Mouse (Mus musculus) hematopoietic stem cell, adult 5-6 weeks (primary cell): ENCODE results near the gene Ddx20. TPM values are rescaled to one million over a fixed set of nuclear protein-coding genes. Genes with fewer than 3 reads are reported as not detected.

Source experiments
- ATAC-seq, 2 experiments: fragments of 125-278 bp in 1 of 2; replicated peaks in 1 of 2; 2 replicates each; pipeline ENCODE4 v1.8.0; 2016 to 2017; ENCODE audit warnings: inconsistent platforms in 2 of 2, mild to moderate bottlenecking in 2 of 2, moderate number of reproducible peaks in 2 of 2, low read depth in 1 of 2, moderate TSS enrichment in 1 of 2; ENCODE audit not compliant: low FRiP score in 2 of 2, poor library complexity in 2 of 2, severe bottlenecking in 2 of 2, insufficient read depth in 1 of 2, low TSS enrichment in 1 of 2
- total RNA-seq: library from RNA; stranded (forward); fragments of 172-1452, 232-1000 nt; gene quantifications from 2 replicates; pipeline ENCODE4 v1.2.3, GENCODE M21; 2017

The Ddx20 gene
- total RNA-seq, 1 experiment from 2014 or later: 51.4 TPM

DNA sequence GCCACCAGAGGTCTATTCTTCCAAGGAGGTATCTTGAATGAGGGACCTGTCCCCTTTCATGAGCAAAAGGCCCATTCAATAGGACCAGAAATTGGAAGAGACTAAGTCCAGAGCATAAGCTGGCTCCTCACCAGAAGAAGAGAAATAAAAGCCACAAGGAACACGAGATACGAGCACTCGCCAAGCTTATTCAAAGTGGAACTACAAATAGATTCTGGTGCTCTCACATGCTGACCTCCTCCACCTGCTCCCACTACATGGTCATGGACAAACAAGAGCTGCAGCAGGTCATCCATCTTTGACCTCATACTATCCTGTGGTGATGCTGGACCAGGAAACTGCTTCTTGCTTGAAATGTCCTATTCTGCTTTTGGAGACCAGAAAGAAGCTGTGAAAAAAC lies 54.4 kb downstream of the Ddx20 start:
- no peak for ATAC-seq

DNA sequence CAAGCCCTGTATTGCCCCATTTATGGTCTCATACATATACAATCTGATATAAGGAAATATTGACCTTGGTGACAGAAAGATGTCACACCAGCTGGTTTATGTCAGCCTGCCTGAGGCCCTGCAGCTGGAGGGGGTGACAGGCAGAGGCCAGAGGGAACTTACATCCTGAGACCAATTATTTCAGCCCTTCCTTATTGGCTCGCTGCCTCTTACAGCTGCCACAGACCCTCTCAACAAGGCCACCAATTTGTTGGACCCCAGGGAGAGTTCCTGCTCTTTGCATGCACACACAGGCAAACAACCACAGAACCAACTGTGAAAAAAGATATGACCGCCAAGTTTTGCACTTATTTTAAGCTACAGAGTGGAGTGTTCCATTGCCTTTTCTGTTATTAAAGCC lies 55.1 kb downstream of the Ddx20 start:
- no peak for ATAC-seq

Other genes starting within 250 kb of the Ddx20 start
- 1.2 and 1.6 TPM in 2 replicates for gene Kcnd3, start 235.2 kb downstream of the Ddx20 start, total RNA-seq
- 0.30 TPM in 1 of 2 replicates, not detected in the other for gene Inka2, start 17.0 kb upstream of the Ddx20 start, total RNA-seq
- 130 and 153 TPM in 2 replicates for gene Rap1a, start 113.8 kb upstream of the Ddx20 start, total RNA-seq
- 0.38 TPM in 1 of 2 replicates, not detected in the other for gene Adora3, start 183.3 kb upstream of the Ddx20 start, total RNA-seq
- 1.8 TPM in 1 of 2 replicates, not detected in the other for gene Tmigd3, start 183.3 kb upstream of the Ddx20 start, total RNA-seq
- 3.9 and 7.4 TPM in 2 replicates for gene I830077J02Rik, start 245.1 kb upstream of the Ddx20 start, total RNA-seq